Mouse (Mus musculus) stomach, embryonic 15.5 days (tissue): ENCODE measurements around the gene BC055324. TPM values are rescaled to one million over a fixed set of nuclear protein-coding genes. Genes with fewer than 3 reads are reported as not detected.

ENCODE experiments used
- ATAC-seq: fragments of 200-750 bp; cut with Nextera tagmentation; 2 replicates; pipeline ENCODE4 v1.8.0; 2017; ENCODE audit warnings: low read depth, moderate number of reproducible peaks, moderate TSS enrichment; ENCODE audit not compliant: insufficient read depth, low FRiP score
- H3K27ac ChIP-seq: fragments of 300-500 bp; sonication (generic); 2 replicates; pipeline ENCODE4 v1.5.1; 2015; ENCODE audit warnings: mild to moderate bottlenecking, inconsistent platforms
- H3K27me3 ChIP-seq: fragments of 300-500 bp; sonication (generic); replicated peaks from 2 replicates; pipeline ENCODE4 v1.6.1; 2015; ENCODE audit warnings: inconsistent platforms
- H3K36me3 ChIP-seq: fragments of 300-500 bp; sonication (generic); 2 replicates; pipeline ENCODE4 v1.6.1; 2015; ENCODE audit warnings: inconsistent platforms
- H3K4me1 ChIP-seq: fragments of 300-500 bp; sonication (generic); 2 replicates; pipeline ENCODE4 v1.6.1; 2015; ENCODE audit warnings: inconsistent platforms
- H3K4me2 ChIP-seq: fragments of 300-500 bp; sonication (generic); 2 replicates; pipeline ENCODE4 v1.6.1; 2015; ENCODE audit warnings: mild to moderate bottlenecking, inconsistent platforms
- H3K4me3 ChIP-seq: fragments of 300-500 bp; sonication (generic); replicated peaks from 2 replicates; pipeline ENCODE4 v1.5.1; 2015; ENCODE audit warnings: inconsistent platforms
- H3K9ac ChIP-seq: fragments of 300-500 bp; sonication (generic); 2 replicates; pipeline ENCODE4 v1.6.1; 2015; ENCODE audit warnings: inconsistent platforms
- H3K9me3 ChIP-seq: fragments of 300-500 bp; sonication (generic); 2 replicates; pipeline ENCODE4 v1.6.1; 2016; ENCODE audit warnings: inconsistent platforms
- WGBS: fragments of 180-500 bp; shearing (Covaris S2); methylation state at CpG from one replicate; pipeline ENCODE4 v1.1.7; 2015; 5-methylcytosine and 5-hydroxymethylcytosine counted together
- polyA plus RNA-seq: library from polyadenylated mRNA; unstranded; fragments of >200 nt; fragmentation: Nextera tagmentation; extraction: Ambion mirVana; gene quantifications from 2 replicates; pipeline ENCODE4 v1.2.1, GENCODE M21; 2015

Gene BC055324
- polyA plus RNA-seq, 1 experiment from 2014 or later, result 15.6 TPM

GRCm38 (mm10) chr1:163934591-163934990 lies 60.0 kb downstream of the BC055324 start:
- Histone ChIP-seq H3K4me3 (no peak overlapping the region), H3K4me1 (peaks cover 11% of the 10 kb centered on the region), H3K9me3 (no peaks in the 10 kb centered on the region), H3K4me2 (no peak overlapping the region), H3K27me3 (no peaks in the 10 kb centered on the region), H3K9ac (no peak overlapping the region), H3K27ac (no peak overlapping the region), H3K36me3 (peaks cover 6% of the 10 kb centered on the region; the same call in 1 of the 2 replicates)
- no peak for ATAC-seq
- WGBS, result 73% methylated on average over 2 of the region's 2 CpGs

GRCm38 (mm10) chr1:163931801-163932200 lies 62.8 kb downstream of the BC055324 start:
- H3K4me1 ChIP-seq, result peaks cover 11% of the 10 kb centered on the region
- no peak overlapping the region for H3K4me2 ChIP-seq
- WGBS, result 78% methylated on average over 8 of the region's 8 CpGs
- no peak overlapping the region for H3K27ac ChIP-seq
- H3K36me3 ChIP-seq, result peaks cover 6% of the 10 kb centered on the region; the same call in 1 of the 2 replicates
- H3K4me3 ChIP-seq, result no peak overlapping the region
- H3K9me3 ChIP-seq, result no peaks in the 10 kb centered on the region
- ATAC-seq, result no peak
- no peak overlapping the region for H3K9ac ChIP-seq
- H3K27me3 ChIP-seq, result no peaks in the 10 kb centered on the region

GRCm38 (mm10) chr1:163930458-163930794 lies 64.2 kb downstream of the BC055324 start:
- WGBS, result 3% methylated on average over 12 of the region's 12 CpGs
- Histone ChIP-seq H3K27ac (0 out of 2 replicates have a peak overlapping the region, but pooled peaks have one; percentile 76), H3K27me3 (no peaks in the 10 kb centered on the region), H3K4me3 (peak overlapping the region; percentile 93), H3K9ac (peak overlapping the region; percentile 83), H3K36me3 (peaks cover 5% of the 10 kb centered on the region; the same call in 1 of the 2 replicates), H3K4me2 (peak overlapping the region; percentile 71), H3K9me3 (no peaks in the 10 kb centered on the region), H3K4me1 (peaks cover 11% of the 10 kb centered on the region)
- peak; percentile 12; the same call in 1 of the 2 replicates for ATAC-seq

- Histone ChIP-seq H3K4me2 (peak overlapping the region; percentile 71), H3K36me3 (peaks cover 4% of the 10 kb centered on the region; the same call in 1 of the 2 replicates), H3K4me3 (peak overlapping the region; percentile 93), H3K4me1 (peaks cover 11% of the 10 kb centered on the region), H3K9ac (peak overlapping the region; percentile 83), H3K27ac (peak overlapping the region; percentile 76), H3K9me3 (no peaks in the 10 kb centered on the region), H3K27me3 (no peaks in the 10 kb centered on the region)
- ATAC-seq, result peak; percentile 92
- WGBS, result under 1% methylated on average over 77 of the region's 77 CpGs
These were observed 64.7 kb downstream of the BC055324 start for GRCm38 (mm10) chr1:163929636-163930457.

- H3K9me3 ChIP-seq, result no peaks in the 10 kb centered on the region
- H3K4me2 ChIP-seq, result peak within 1 kb of the TSS; percentile 71
- WGBS, result 67% methylated on average over 7 of the region's 7 CpGs
- H3K4me1 ChIP-seq, result peaks cover 11% of the 10 kb centered on the region
- H3K36me3 ChIP-seq, result no peaks in the 10 kb centered on the region
- no peaks in the 10 kb centered on the region for H3K27me3 ChIP-seq
- peak within 1 kb of the TSS; percentile 83 for H3K9ac ChIP-seq
- H3K27ac ChIP-seq, result peak within 1 kb of the TSS; percentile 76
- peak within 1 kb of the TSS; percentile 93 for H3K4me3 ChIP-seq
- no peak for ATAC-seq
These were observed 65.8 kb downstream of the BC055324 start, which contains the start of gene Scyl3 for GRCm38 (mm10) chr1:163928846-163929245. Scyl3 (plus strand) TSS chr1:163929100.

GRCm38 (mm10) chr1:163924093-163924492 lies 70.5 kb downstream of the BC055324 start:
- Histone ChIP-seq H3K36me3 (no peaks in the 10 kb centered on the region), H3K4me1 (no peaks in the 10 kb centered on the region), H3K9ac (no peak overlapping the region), H3K9me3 (no peaks in the 10 kb centered on the region), H3K27ac (no peak overlapping the region), H3K4me2 (no peak overlapping the region), H3K27me3 (no peaks in the 10 kb centered on the region), H3K4me3 (no peak overlapping the region)
- WGBS, result 78% methylated on average over 8 of the region's 8 CpGs
- ATAC-seq, result no peak

GRCm38 (mm10) chr1:163917349-163918160 lies 77.0 kb downstream of the BC055324 start:
- Histone ChIP-seq H3K27me3 (no peaks in the 10 kb centered on the region), H3K4me2 (no peak overlapping the region), H3K9me3 (no peaks in the 10 kb centered on the region), H3K4me3 (no peak overlapping the region), H3K9ac (no peak overlapping the region), H3K36me3 (no peaks in the 10 kb centered on the region), H3K27ac (no peak overlapping the region), H3K4me1 (no peaks in the 10 kb centered on the region)
- ATAC-seq, result no peak
- WGBS, result 48% methylated on average over 5 of the region's 5 CpGs

GRCm38 (mm10) chr1:163911981-163912380 lies 82.6 kb downstream of the BC055324 start:
- ATAC-seq, result no peak
- H3K4me2 ChIP-seq, result no peak overlapping the region
- 92% methylated on average over 11 of the region's 11 CpGs for WGBS
- H3K4me1 ChIP-seq, result peaks cover 3% of the 10 kb centered on the region; the same call in 1 of the 2 replicates
- H3K9ac ChIP-seq, result no peak overlapping the region
- H3K9me3 ChIP-seq, result no peaks in the 10 kb centered on the region
- H3K4me3 ChIP-seq, result no peak overlapping the region
- no peaks in the 10 kb centered on the region for H3K36me3 ChIP-seq
- H3K27ac ChIP-seq, result no peak overlapping the region
- no peaks in the 10 kb centered on the region for H3K27me3 ChIP-seq

GRCm38 (mm10) chr1:163910785-163911184 lies 83.8 kb downstream of the BC055324 start:
- Histone ChIP-seq H3K36me3 (no peaks in the 10 kb centered on the region), H3K27me3 (no peaks in the 10 kb centered on the region), H3K9ac (no peak overlapping the region), H3K27ac (no peak overlapping the region), H3K4me2 (no peak overlapping the region), H3K4me1 (peaks cover 3% of the 10 kb centered on the region; the same call in 1 of the 2 replicates), H3K4me3 (no peak overlapping the region), H3K9me3 (no peaks in the 10 kb centered on the region)
- ATAC-seq, result no peak
- 89% methylated on average over 9 of the region's 9 CpGs for WGBS

GRCm38 (mm10) chr1:163910343-163910742 lies 84.3 kb downstream of the BC055324 start:
- no peak overlapping the region for H3K4me2 ChIP-seq
- no peaks in the 10 kb centered on the region for H3K36me3 ChIP-seq
- no peak overlapping the region for H3K4me3 ChIP-seq
- peak; percentile 50; the same call in 1 of the 2 replicates for ATAC-seq
- no peaks in the 10 kb centered on the region for H3K9me3 ChIP-seq
- peaks cover 3% of the 10 kb centered on the region; the same call in 1 of the 2 replicates for H3K4me1 ChIP-seq
- H3K9ac ChIP-seq, result no peak overlapping the region
- H3K27me3 ChIP-seq, result no peaks in the 10 kb centered on the region
- no peak overlapping the region for H3K27ac ChIP-seq
- 4% methylated on average over 2 of the region's 2 CpGs for WGBS

- Histone ChIP-seq H3K9me3 (no peaks in the 10 kb centered on the region), H3K4me1 (peaks cover 3% of the 10 kb centered on the region; the same call in 1 of the 2 replicates), H3K4me3 (no peak overlapping the region), H3K9ac (no peak overlapping the region), H3K36me3 (no peaks in the 10 kb centered on the region), H3K27me3 (no peaks in the 10 kb centered on the region), H3K27ac (no peak overlapping the region), H3K4me2 (no peak overlapping the region)
- 37% methylated on average over 11 of the region's 11 CpGs for WGBS
- ATAC-seq, result no peak
These were observed 86.2 kb downstream of the BC055324 start for GRCm38 (mm10) chr1:163908389-163908788.
